Mouse (Mus musculus) spleen, adult 2 months (tissue): ENCODE results near the gene Bcap29. TPM values are rescaled to one million over a fixed set of nuclear protein-coding genes. Genes with fewer than 3 reads are reported as not detected.
A peak's percentile ranks its signal among the peaks of the same experiment; 100 is the strongest.
"Not testable (repeated sequence)": the region's sequence is repeated elsewhere in the genome, so short reads cannot be mapped to it uniquely, and the experiment has no call there.

Source experiments
- DNase-seq, 2 experiments: peaks; one replicate each; pipeline versions ENCODE4 v3.0.0 to v3.0.0-alpha.2; 2012 to 2021; ENCODE audit warnings: low spot score in 2 of 2, low read depth in 1 of 2
- H3K27ac ChIP-seq: fragments of 200-500 bp; 2 replicates; pipeline ENCODE4 v1.5.1; 2012; ENCODE audit warnings: low read length, inconsistent platforms; ENCODE audit not compliant: insufficient read depth
- H3K27me3 ChIP-seq: fragments of 200-500 bp; 2 replicates; pipeline ENCODE4 v1.6.1; 2012; ENCODE audit warnings: mild to moderate bottlenecking, moderate library complexity, low read length, inconsistent platforms; ENCODE audit not compliant: control insufficient read depth, insufficient read depth
- H3K36me3 ChIP-seq: fragments of 200-500 bp; 2 replicates; pipeline ENCODE4 v1.6.1; 2012; ENCODE audit warnings: mild to moderate bottlenecking, low read length, inconsistent platforms; ENCODE audit not compliant: control insufficient read depth, insufficient read depth
- H3K4me1 ChIP-seq: fragments of 200-500 bp; 2 replicates; pipeline ENCODE4 v1.6.1; 2011; ENCODE audit warnings: inconsistent platforms; ENCODE audit not compliant: control insufficient read depth, insufficient read depth, insufficient read length
- H3K4me3 ChIP-seq: fragments of 200-500 bp; 2 replicates; pipeline ENCODE4 v1.5.1; 2011; ENCODE audit warnings: mild to moderate bottlenecking, inconsistent platforms; ENCODE audit not compliant: insufficient read depth, insufficient read length; ENCODE audit errors: extremely low read depth
- CTCF ChIP-seq: fragments of 200-500 bp; IDR thresholded peaks from 2 replicates; pipeline ENCODE4 v1.5.1; 2011; ENCODE audit warnings: mild to moderate bottlenecking, inconsistent platforms; ENCODE audit not compliant: insufficient read depth, insufficient read length, insufficient replicate concordance; ENCODE audit errors: extremely low read depth
- POLR2A ChIP-seq: fragments of 200-500 bp; IDR thresholded peaks from 2 replicates; pipeline ENCODE4 v1.6.1; 2011; ENCODE audit warnings: low read depth, low read length, inconsistent platforms
- WGBS: fragments of 180-500 bp; shearing (Covaris S2); methylation state at CpG from one replicate; pipeline ENCODE4 v1.1.7; 2018; 5-methylcytosine and 5-hydroxymethylcytosine counted together
- polyA plus RNA-seq: library from polyadenylated mRNA; depleted of rRNA; stranded (reverse); fragments of >200 nt; gene quantifications from 2 replicates; pipeline ENCODE4 v1.2.3, GENCODE M21; 2012

The Bcap29 gene
- polyA plus RNA-seq, 1 experiment, result 1.6 TPM

DNA sequence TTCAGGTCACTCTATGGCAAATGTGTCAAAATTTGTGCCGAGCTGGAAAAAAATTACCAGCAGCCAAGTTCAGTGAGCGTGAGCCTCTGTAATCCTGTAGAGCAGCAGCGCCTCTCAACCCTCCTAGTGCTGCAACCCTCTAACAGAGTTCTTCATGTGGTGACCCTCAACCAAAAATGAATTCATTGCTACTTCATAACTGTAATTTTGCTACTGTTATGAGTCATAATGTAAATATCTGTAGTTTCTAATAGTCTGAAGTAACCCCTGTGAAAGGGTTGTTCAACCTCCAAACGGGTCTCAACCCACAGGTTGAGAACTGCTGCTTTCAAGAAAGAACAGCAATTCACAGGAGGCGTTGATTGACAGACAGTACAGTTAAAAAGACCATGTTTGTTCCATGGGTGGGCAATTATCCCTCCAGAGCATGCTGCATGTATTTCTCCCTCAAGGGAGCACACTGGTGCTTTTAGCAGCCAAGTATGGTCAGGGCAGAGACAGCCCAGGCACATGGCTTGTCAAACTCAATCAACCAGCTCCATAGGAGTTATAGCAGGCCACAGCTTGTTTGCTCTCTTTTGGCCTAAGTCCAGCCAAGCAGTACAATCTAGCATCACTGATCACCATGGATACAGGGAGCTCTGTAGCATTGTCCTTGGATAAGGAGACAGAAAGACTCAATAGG is 53.7 kb downstream of the Bcap29 start:
- no peak for DNase-seq
- WGBS, result 86% methylated on average over 5 of the region's 5 CpGs
- TF ChIP-seq POLR2A (no peak), CTCF (no peak)
- no peak overlapping the region for H3K27ac ChIP-seq
- H3K4me3 ChIP-seq, result no peak overlapping the region
- H3K4me1 ChIP-seq, result no peaks in the 10 kb centered on the region
- no peaks in the 10 kb centered on the region for H3K27me3 ChIP-seq
- no peaks in the 10 kb centered on the region for H3K36me3 ChIP-seq

DNA sequence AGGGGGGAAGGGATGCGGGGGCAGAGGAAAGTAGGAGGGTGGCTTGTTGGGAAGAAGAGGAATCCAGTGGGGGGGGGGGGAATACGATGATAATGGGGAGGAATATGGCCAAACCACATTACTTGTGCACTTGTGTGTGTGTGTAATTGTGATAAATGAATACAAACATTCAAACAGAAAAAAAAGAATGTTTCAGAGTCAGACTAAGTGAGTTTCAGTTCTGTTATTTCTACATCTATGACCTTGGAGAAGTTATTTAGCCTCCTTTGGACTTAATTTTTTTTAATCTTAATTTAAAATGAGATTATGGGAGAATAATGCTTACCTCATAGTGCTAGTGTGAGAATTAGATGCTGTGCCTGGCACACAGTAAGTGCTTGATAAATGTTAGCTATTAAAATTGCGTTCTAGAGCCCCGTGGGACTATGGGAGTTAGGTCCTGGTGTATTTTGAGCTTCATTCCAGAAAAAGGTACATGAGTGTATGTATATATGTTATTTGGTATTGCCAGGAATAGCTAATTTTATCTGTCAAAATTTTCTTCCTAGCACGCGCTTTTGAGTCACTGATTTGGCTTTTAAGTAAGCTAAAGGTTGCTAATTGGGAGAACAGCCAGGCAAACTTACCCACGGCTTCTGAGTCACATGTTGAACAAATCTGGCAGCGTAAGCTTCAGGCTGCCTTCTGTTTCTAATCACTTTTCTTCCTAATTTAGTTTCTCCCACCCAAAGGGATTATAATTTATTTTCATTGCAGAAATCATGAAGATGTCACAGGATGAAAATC is 55.6 kb downstream of the Bcap29 start:
- no peak for DNase-seq
- TF ChIP-seq CTCF, result no peak
- no peak for TF ChIP-seq POLR2A
- Histone ChIP-seq H3K27ac (no peak overlapping the region), H3K36me3 (no peaks in the 10 kb centered on the region), H3K4me3 (no peak overlapping the region), H3K27me3 (no peaks in the 10 kb centered on the region), H3K4me1 (no peaks in the 10 kb centered on the region)
- 87% methylated on average over 8 of the region's 8 CpGs for WGBS

DNA sequence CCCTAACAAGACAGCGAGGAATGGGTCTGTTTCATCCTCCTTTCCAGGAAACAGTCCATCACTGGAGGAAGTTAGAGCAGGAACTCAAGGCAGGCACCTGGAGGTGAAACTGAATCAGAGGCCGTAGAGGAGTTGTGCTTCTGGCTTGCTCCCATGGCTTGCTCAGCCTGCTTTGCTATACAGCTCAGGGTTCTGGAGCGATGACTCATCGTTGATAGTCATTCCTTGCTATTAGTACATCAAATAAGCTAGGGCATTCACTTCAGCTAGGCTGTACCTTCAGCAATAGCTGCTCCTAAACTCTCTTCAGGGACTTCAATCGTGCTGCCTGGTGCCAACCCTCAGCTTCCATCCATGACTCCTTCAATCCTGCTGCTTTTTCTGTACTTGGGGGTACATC is 60.0 kb downstream of the Bcap29 start:
- 85% methylated on average over 5 of the region's 5 CpGs for WGBS
- TF ChIP-seq POLR2A, result no peak
- TF ChIP-seq CTCF, result no peak
- DNase-seq, result no peak
- no peaks in the 10 kb centered on the region for H3K36me3 ChIP-seq
- H3K4me1 ChIP-seq, result no peaks in the 10 kb centered on the region
- H3K27me3 ChIP-seq, result no peaks in the 10 kb centered on the region
- H3K27ac ChIP-seq, result no peak overlapping the region
- H3K4me3 ChIP-seq, result no peak overlapping the region

DNA sequence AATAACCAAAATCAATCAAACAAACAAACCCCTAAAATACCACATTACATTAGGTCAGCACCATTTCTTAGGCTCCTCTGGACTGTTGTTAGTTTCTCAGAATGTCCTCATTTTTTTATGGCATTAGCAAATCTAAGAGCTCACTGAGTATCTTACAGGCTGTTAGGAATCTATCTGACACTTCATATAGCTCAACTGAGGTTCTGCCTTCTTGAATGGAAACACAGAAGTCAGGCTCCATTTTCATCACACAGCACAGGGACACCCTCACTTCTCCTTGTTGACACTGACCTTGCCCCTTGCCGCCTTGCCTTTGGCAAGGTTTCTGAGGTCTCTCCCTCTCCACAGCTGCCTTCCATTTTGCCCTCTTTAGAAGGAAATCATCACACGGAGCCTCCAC is 64.7 kb downstream of the Bcap29 start:
- no peak overlapping the region for H3K27ac ChIP-seq
- H3K36me3 ChIP-seq, result no peaks in the 10 kb centered on the region
- H3K4me3 ChIP-seq, result no peak overlapping the region
- TF ChIP-seq POLR2A (no peak), CTCF (no peak)
- no peaks in the 10 kb centered on the region for H3K27me3 ChIP-seq
- no peak for DNase-seq
- 69% methylated on average over 2 of the region's 2 CpGs for WGBS
- H3K4me1 ChIP-seq, result no peaks in the 10 kb centered on the region

DNA sequence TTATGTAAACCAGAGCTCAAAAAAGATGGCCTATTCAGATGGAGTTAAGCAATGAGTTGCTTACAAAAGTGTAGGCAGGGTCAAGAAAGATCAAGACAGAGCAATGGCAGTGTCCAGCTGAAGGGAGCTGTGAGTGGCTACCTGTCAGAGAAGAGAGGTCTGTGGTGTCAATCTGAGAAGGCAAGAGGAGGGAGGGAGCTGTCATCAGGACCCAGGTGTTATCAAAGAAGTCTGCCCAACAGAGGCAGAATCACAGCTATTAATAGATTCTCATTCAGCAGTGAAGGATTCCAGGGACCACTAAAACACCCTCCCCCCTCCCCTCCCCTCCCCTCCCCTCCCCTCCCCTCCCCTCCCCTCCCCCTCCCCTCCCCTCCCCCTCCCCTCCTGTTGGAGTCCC is 65.8 kb downstream of the Bcap29 start:
- DNase-seq, result no peak

DNA sequence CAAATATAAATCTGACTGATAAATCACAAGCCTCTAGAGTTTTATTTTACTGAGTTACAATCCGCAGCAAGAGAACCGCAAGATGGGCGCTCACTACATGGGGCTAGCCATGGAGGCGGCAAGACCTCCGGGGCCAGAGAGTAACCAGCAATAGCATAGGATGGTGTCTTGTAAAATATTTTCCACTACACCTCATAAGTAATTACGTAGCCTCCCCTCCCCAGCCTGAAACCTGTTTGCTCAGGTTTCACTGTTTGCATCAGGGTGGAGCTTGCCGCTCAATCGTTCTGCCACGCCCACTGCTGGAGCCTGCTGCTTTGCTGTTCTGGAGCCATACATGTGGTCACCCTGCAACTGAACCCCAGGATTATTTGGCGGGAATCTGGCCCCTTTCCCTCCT is 66.9 kb downstream of the Bcap29 start:
- not testable (repeated sequence) for H3K36me3 ChIP-seq, H3K27me3 ChIP-seq, H3K27ac ChIP-seq, H3K4me1 ChIP-seq, DNase-seq
- peak overlapping the region; percentile 23; the same call in 1 of the 2 replicates for H3K4me3 ChIP-seq
- WGBS, result 39% methylated on average over 10 of the region's 10 CpGs

More for the DNA sequence above, 65.8 kb downstream of the Bcap29 start:
- H3K4me1 ChIP-seq, result no peaks in the 10 kb centered on the region
- no peak overlapping the region for H3K27ac ChIP-seq
- TF ChIP-seq POLR2A (no peak), CTCF (no peak)
- H3K27me3 ChIP-seq, result no peaks in the 10 kb centered on the region
- no peaks in the 10 kb centered on the region for H3K36me3 ChIP-seq
- H3K4me3 ChIP-seq, result no peak overlapping the region

DNA sequence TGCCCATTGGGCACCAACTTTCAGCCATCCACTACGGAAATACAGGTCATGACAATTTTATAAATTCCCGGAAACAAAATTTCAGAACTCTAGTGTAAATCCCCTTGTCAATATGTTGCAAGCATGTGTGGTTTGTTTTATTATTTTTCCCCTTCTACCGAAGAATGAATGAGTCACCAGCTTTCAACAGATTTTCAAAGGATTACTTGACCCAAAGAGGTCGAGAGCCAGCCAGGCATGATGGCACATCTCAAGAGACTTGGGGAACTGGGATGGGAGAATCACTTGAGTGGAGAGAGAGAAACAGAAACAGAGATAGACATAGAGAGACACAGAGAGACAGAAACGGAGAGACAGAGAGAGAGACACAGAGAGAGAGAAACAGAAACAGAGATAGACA is 73.7 kb downstream of the Bcap29 start:
- Histone ChIP-seq H3K4me1 (peaks cover 5% of the 10 kb centered on the region), H3K27ac (no peak overlapping the region), H3K36me3 (no peaks in the 10 kb centered on the region), H3K4me3 (no peak overlapping the region), H3K27me3 (peaks cover 12% of the 10 kb centered on the region)
- 74% methylated on average over 5 of the region's 5 CpGs for WGBS
- DNase-seq, result no peak
- TF ChIP-seq POLR2A, result no peak
- no peak for TF ChIP-seq CTCF
